12 mouse cellular contexts compared by ENCODE assay signal in genomic region chr9:121881301-121881700, GRCm38 (mm10). TPM values are rescaled to one million over a fixed set of nuclear protein-coding genes. Genes with fewer than 3 reads are reported as not detected.
DNase-seq lines count a peak whose midpoint lies in the region; ATAC-seq lines count a peak whose summit lies in the region.
"Had no signal": no experiment of that assay in that cellular context is flagged by ENCODE, and none has a peak within 500 bp of the region (broad histone marks: within the 10 kb centered on the region; RNA-seq: fewer than 3 reads in every experiment).

No protein-coding gene starts in this region.

- ATAC-seq in kidney, embryonic 15.5 days (replicated peaks; ENCODE audit: low FRiP score): no peak
- no peak for ATAC-seq in kidney, embryonic 16.5 days (ENCODE audit: low FRiP score, low TSS enrichment)

- no peaks in the 10 kb centered on the region for H3K9me3 ChIP-seq in kidney, embryonic 15.5 days (replicated peaks)
- no peaks in the 10 kb centered on the region for H3K9me3 ChIP-seq in kidney, embryonic 16.5 days (ENCODE audit: low read length)

- H3K4me1 ChIP-seq in kidney, embryonic 15.5 days: peaks cover 9% of the 10 kb centered on the region
- H3K4me1 ChIP-seq in kidney, embryonic 16.5 days (ENCODE audit: insufficient read depth, low read length): 0 out of 2 replicates have a peak, but pooled peaks cover 5% of the 10 kb centered on the region

- H3K9ac ChIP-seq in kidney, embryonic 15.5 days: no peak overlapping the region
- H3K9ac ChIP-seq in kidney, embryonic 16.5 days (replicated peaks; ENCODE audit: low read length): no peak overlapping the region

- no peak overlapping the region for H3K27ac ChIP-seq in kidney, embryonic 15.5 days
- no peak overlapping the region for H3K27ac ChIP-seq in kidney, embryonic 16.5 days (ENCODE audit: low read length)

- peak overlapping the region; percentile 38; the same call in 1 of the 2 replicates for H3K4me2 ChIP-seq in kidney, embryonic 15.5 days
- no peak overlapping the region for H3K4me2 ChIP-seq in kidney, embryonic 16.5 days (replicated peaks; ENCODE audit: low read depth, low read length)

- no peaks in the 10 kb centered on the region for H3K36me3 ChIP-seq in kidney, embryonic 15.5 days
- no peaks in the 10 kb centered on the region for H3K36me3 ChIP-seq in kidney, embryonic 16.5 days (ENCODE audit: insufficient read depth, low read length)

- no peak overlapping the region for H3K4me3 ChIP-seq in kidney, embryonic 15.5 days (replicated peaks)
- H3K4me3 ChIP-seq in kidney, embryonic 16.5 days (ENCODE audit: low read length): no peak overlapping the region
- H3K4me3 ChIP-seq: myocyte had no signal

- H3K27me3 ChIP-seq in kidney, embryonic 15.5 days: 0 out of 2 replicates have a peak, but pooled peaks cover 11% of the 10 kb centered on the region
- H3K27me3 ChIP-seq in kidney, embryonic 16.5 days (ENCODE audit: insufficient read depth, low read length): no peaks in the 10 kb centered on the region

- 75% methylated on average over 6 of the region's 6 CpGs for WGBS in kidney, embryonic 15.5 days
- 65% methylated on average over 6 of the region's 6 CpGs for WGBS in kidney, embryonic 16.5 days

- peak; percentile 47 to 67 for DNase-seq in adrenal gland, adult (ENCODE audit: inconsistent age in 2 of 2, low spot score in 1 of 2)
- no peak for DNase-seq in adrenal gland, adult 8-10 months
- peak; percentile 45 for DNase-seq in testis, postnatal 10 days (ENCODE audit: low spot score)
- DNase-seq in testis, postnatal 14 days (ENCODE audit: low spot score): no peak
- DNase-seq in ovary, postnatal 14 days (ENCODE audit: low spot score): no peak
- DNase-seq in cerebellum, adult 9-11 months: no peak

RNA-seq across cellular contexts. Expression of gene Ackr2, which starts 16.9 kb away (rescaled TPM):
- total RNA-seq in adrenal gland, adult 8-10 months (2022): 1 to 10 TPM in 1 of 4 experiments, under 1 TPM in 3; 0.77 to 2.1 (median 0.88) TPM
- polyA plus RNA-seq in kidney, embryonic 15.5 days (2015; fragmentation: Nextera tagmentation; extraction: Ambion mirVana): 0.40 and 0.57 TPM in 2 replicates
- 0.90 and 1.2 TPM in 2 replicates for polyA plus RNA-seq in kidney, embryonic 16.5 days (2015; fragmentation: Nextera tagmentation; extraction: Ambion mirVana)

RNA-seq across cellular contexts. Expression of gene Higd1a, which starts 23.1 kb away (rescaled TPM):
- total RNA-seq in adrenal gland, adult 8-10 months (2022): 100 to 1,000 TPM in 1 of 4 experiments, 10 to 100 TPM in 3; 86.5 to 102 (median 87.4) TPM
- 151 and 153 TPM in 2 replicates for polyA plus RNA-seq in kidney, embryonic 15.5 days (2015; fragmentation: Nextera tagmentation; extraction: Ambion mirVana)
- polyA plus RNA-seq in kidney, embryonic 16.5 days (2015; fragmentation: Nextera tagmentation; extraction: Ambion mirVana): 120 and 142 TPM in 2 replicates

RNA-seq across cellular contexts. Expression of gene Cyp8b1, which starts 34.8 kb away (rescaled TPM):
- under 1 TPM; 0.54 to 0.84 (median 0.72) TPM for total RNA-seq in adrenal gland, adult 8-10 months (2022)
- 0.10 TPM in 1 of 2 replicates, not detected in the other for polyA plus RNA-seq in kidney, embryonic 15.5 days (2015; fragmentation: Nextera tagmentation; extraction: Ambion mirVana)
- not detected in 2 replicates for polyA plus RNA-seq in kidney, embryonic 16.5 days (2015; fragmentation: Nextera tagmentation; extraction: Ambion mirVana)
- total RNA-seq: gastrocnemius, postnatal 36 days; layer of hippocampus, postnatal 14 days had no signal
- polyA plus RNA-seq: myocyte; small intestine, adult 2 months had no signal

RNA-seq across cellular contexts. Expression of gene Ccdc13, which starts 42.0 kb away (rescaled TPM):
- 1 to 10 TPM in 3 of 4 experiments, under 1 TPM in 1; 0.73 to 2.2 (median 1.6) TPM for total RNA-seq in adrenal gland, adult 8-10 months (2022)
- polyA plus RNA-seq in kidney, embryonic 15.5 days (2015; fragmentation: Nextera tagmentation; extraction: Ambion mirVana): 0.47 and 0.53 TPM in 2 replicates
- 0.58 and 0.71 TPM in 2 replicates for polyA plus RNA-seq in kidney, embryonic 16.5 days (2015; fragmentation: Nextera tagmentation; extraction: Ambion mirVana)

Comparison
In these comparisons a context has a peak if more than half of its experiments do, and no peak if none do; other contexts are left out.
1. DNase-seq: peak in adrenal gland, adult (2 of 2) and testis, postnatal 10 days (single experiment); none in adrenal gland, adult 8-10 months (single experiment), testis, postnatal 14 days (single experiment), ovary, postnatal 14 days (single experiment) and cerebellum, adult 9-11 months (single experiment).